Mouse (Mus musculus) left cerebral cortex, postnatal 14 days (tissue): ENCODE measurements at regions not wholly inside any gene's neighbourhood (a gene's known extent, or its start where the extent isn't known, plus 50 kb on each side); places are given as distances from the start of the nearest gene placed in this dataset.
"Not testable (repeated sequence)": the region's sequence is repeated elsewhere in the genome, so short reads cannot be mapped to it uniquely, and the experiment has no call there.

Experiments
- DNase-seq, 2 experiments: peaks; one replicate each; pipeline ENCODE4 v3.0.0; 2021 to 2022; ENCODE audit warnings: low spot score in 2 of 2, mixed read lengths in 1 of 2
- intact Hi-C: fragments of 180-260 bp; cut with DNase I; formaldehyde crosslinking; loops from one replicate; pipeline ENCODE4 v1.15.1; 2025

DNA sequence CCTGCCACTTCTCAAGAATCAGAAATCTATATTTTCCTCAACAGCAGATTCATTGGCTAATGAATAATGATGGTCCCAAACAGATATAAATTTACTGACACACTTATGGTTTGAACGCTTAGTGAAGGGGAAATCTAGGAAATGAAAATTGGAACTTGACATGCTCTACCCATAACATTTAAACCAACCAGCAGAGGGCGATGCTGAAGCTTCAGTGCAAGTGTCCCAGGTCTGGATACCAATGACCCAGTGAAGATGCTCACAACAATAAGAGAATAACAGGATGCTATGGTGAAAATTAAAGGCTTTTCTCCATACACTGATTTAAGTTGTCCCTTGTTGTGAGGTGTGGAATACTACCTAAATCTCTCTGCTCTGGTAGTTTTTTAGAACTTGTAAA lies 236.0 kb upstream of the Rorb start:
- intact Hi-C loops: no loop called here
- no peak for DNase-seq

DNA sequence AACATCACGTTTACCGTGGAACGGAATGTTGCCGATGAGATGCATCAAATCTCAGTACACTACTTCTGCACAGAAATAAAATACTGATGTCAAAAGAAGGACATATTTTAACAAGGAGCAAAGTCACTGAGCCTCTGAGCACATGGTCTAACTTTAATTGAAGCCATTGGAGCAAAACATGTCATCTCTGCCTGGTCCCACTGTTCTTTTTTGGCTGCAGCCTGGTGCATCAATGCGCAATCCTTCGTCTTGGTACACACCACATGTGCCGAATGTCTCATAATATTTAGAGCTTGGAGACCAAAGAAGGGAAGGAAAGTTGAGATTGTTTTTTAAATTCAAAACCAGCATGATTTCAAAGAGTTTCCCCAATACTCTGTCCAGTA lies 233.4 kb upstream of the Rorb start:
- intact Hi-C loops: no loop called here
- DNase-seq: no peak

DNA sequence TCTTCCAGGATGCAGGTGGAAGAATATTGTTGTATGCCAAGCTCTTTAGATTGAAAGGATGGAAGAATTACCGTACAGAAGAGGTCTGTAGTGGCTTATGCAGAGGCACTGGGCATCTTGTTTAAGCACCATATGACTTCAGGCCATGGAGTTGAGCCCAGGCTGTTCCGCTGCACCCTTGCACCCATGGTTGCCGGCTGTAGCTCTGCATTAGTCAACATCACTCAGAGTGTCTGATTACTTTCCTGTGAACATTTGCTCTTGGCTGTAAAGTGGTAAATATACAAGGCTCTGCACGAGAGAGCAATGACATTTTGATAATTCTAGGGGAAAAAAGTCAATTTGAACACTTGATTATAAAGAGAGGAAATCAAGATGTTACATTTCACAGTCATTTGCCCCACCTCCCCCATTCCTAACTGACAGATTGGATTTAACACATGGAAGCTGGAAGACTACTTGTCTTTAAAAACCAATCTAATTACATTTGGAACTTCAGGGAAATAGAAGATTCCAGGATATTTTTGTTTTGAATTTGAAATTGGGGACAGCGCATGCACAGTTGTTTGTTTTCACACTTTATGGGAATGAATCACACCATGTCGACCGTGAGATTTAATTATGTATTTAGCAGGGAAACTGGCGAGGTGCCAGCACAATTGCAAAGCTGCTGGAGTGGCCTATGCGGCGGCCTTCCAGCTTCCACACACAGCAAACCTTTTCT lies 232.9 kb upstream of the Rorb start:
- intact Hi-C loops: no loop called here
- peak; percentile 42 to 65 for DNase-seq

DNA sequence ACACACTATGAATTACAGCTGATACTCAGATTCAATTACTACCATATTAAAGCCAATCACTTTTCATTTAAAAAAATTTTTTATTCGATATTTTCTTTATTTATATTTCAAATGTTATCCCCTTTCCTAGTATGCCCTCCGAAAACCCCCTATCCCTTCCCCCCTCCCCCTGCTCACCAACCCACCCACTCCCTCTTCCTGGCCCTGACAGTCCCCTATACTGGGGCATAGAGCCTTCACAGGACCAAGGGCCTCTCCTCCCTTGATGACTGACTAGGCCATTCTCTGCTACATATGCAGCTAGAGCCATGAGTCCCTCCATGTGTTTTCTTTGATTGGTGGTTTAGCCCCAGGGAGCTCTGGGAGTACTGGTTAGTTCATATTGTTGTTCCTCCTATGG lies 196.1 kb upstream of the Rorb start:
- intact Hi-C loops, DNase-seq: not testable (repeated sequence)

DNA sequence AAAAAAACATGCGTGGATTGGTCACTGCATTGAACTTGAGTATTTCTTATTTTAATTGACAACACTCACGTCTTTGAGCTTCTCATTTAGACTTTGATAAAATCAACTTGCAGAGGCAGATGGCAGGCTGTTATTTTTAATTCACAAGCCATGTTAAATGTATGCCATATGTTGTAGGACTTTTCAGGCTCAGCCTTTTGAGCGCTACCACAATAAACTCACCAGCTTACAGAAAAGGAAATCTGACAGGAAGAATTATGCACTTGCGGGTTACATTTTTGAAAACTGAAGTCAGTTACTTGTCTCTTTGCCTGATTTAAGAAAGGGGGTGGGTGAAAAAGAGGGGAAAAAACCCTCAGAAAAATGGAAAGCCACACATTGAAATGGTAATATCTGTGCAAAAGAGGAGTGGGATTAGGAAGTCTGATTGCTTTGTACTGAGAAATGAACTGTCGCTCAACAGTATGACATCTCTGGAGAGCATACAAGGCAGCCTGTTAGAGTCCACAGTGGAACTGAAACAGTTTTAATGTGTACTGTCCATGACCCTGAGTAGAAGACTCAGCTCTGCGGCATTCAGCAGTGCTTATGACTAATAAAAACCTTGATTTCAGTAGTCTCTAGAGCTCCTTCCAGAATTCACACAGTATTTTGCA lies 195.6 kb upstream of the Rorb start:
- intact Hi-C loops: no loop called here
- DNase-seq: peak; percentile 28 to 42

DNA sequence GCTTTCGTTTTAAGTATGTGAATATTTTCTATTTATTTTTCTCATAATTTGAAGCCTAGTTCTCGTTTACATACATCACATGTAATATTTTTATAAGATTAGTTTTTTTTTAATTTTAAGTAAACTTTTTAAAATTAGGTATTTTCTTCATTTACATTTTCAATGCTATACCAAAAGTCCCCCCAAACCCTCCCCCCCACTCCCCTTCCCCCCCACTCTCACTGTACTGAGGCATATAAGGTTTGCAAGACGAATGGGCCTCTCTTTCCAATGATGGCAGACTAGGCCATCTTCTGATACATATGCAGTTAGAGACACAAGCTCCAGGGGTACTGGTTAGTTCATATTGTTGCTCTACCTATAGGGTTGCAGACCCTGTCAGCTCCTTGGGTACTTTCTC lies 174.9 kb upstream of the Rorb start:
- DNase-seq, intact Hi-C loops: not testable (repeated sequence)

DNA sequence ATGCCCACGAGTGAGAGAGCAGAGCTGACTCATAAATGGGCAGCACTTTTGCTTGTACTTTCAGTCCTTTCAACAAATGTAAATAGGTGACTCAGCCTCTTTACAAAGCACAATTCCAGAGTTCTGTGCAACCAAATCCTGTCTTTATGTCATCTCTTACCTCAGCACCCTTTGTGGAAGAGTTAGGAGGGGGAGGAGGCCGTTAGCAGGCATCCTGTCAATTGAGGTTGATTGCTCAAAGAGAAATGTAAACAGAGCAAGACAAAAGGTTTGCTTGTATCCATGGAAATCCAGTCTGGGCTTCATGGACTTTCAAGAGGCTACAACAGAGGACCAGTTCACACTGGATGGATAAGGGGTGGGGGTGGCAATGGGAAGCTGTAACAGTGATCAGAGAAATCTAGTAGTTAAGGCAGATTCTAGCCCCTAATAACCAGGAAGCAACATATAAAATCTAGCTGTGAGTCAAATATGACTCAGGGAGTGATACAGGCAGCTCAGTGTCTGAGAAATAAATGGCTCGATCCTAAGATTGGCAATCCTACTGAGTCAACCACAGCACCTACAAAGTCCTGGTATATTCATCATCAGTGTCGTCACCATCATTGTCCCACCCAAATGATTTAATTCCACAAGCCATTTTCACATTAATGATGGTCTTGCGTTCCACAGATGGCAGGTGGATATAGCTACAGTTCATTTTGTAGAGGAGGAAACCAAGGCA lies 136.0 kb upstream of the Rorb start:
- intact Hi-C loops: no loop called here

DNA sequence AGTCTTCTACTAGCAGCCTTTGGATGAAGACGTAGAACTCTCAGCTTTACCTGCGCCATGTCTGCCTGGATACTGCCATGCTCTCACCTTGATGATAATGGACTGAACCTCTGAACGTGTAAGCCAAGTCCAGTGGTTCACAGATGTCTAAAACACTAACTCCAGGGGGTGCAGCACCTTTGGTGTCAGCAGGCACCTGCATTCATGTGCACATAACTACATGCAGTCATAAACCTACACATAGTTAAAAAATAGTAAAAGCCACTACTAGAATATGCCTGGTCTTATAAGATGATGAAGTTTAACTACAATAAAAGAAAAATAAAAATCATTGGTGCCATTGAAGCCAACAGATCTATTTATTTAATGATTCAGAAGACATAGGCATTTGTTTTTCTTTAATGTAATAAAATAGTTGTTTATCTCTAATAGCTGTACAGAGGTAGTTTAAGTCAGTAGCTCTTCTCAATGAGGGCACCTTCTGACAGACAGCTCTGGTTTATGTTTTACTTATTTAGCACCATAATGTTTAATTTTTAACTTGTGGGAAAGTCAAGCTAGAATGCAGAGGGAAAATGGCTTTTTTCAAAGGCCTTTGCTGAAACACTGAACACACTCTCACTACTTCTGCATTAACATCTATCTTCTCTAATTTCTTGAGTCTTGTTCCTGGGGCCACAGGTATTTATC lies 118.5 kb upstream of the Rorb start:
- intact Hi-C loops: no loop called here

More for the DNA sequence above, 136.0 kb upstream of the Rorb start:
- DNase-seq: no peak

DNA sequence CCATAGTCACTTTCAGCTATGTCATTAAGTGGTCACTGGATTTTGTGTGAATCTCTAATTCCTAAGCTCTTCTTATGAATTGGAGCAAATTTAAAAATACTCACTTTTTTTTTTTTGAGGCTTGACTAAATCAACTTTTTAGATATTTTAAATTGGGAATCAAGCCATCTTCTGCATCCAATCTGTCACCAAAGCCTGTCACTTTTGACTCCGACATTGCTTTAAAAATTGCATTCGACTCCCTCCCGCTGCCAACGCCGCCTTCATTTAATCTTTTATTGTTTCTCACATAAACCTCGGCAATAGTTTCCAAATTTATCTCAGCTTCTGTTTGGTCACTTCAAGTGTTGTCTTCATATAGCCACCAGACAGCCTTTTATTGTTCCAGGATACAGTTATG lies 109.8 kb upstream of the Rorb start:
- intact Hi-C loops: no loop called here
- DNase-seq: no peak

More for the DNA sequence above, 118.5 kb upstream of the Rorb start:
- DNase-seq: no peak

DNA sequence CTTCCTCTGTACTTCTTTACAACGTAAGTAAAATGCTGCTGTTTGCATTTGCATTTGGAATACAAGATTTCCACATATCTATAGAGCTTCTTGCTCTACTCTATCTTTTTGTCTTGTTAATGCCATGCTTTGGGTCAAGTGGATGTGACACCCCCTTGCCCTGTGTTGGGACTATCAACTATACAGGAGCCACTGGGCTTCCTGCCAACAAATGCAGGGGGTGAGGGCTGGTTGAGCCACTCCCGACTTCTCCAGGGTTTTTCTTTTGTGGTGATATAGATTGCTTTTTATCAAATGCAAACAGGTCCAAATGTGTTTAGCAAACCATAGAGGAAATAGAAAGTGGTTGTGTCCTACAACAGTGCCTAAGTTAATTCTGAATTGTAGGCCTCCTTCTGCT lies 108.4 kb upstream of the Rorb start:
- intact Hi-C loops: no loop called here
- DNase-seq: no peak

DNA sequence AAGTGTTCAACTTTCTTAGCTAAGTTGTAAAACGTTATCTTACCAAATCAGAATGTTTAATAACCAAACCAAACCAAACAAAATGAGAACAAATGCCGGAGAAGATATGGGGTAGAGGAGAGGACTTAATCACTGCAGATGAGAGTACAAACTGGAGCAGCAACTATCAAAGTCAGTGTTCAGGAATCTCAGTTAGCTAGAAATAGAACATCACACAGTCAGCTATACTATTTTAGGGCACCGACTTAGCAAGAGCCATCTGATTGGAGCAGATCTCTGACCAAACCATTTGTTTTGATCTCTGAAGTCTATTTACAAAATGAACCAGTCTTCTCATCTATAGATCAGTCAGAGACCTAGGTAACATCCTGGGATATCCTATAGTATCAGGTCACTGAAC lies 107.7 kb upstream of the Rorb start:
- no peak for DNase-seq
- intact Hi-C loops: no loop called here

DNA sequence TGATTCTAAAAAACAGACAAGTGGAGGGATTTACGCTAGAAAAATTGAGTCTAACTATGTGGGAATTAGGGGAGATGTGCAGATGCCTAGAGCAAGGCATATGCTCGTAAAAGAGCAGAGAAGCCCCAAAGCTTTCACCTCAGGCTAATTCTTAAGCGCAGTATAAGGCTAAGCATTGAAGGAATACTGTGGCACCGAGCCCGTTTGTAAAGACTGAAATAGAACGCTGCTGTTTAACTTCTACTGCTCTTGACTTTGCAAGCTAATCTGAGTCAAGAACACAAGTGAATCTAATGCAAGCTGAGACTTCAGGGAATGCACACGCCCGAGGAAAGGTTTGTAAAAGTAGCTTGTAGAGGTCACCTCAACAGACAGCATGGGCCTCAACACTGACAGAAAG lies 88.5 kb upstream of the Rorb start:
- peak in 1 of 2 experiments; percentile 19 for DNase-seq
- intact Hi-C loops: no loop called here

DNA sequence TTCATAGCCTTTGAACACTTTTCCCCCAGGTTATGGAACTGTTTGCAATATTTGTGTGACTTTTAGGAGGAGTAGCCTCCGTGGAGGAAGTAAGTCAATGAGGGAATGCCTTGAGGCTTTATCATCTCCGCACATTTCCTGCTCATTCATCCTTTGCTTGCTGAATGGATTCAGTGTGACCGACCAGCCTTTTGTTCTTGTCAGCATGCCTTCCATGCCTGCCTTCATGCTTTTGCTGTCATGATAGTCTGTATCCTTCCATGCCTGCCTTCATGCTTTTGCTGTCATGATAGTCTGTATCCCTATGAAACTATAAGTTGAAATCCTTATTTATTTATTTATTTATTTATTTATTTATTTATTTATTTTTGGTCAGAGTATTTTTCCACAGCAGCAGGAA lies 87.8 kb upstream of the Rorb start:
- intact Hi-C loops: no loop called here

DNA sequence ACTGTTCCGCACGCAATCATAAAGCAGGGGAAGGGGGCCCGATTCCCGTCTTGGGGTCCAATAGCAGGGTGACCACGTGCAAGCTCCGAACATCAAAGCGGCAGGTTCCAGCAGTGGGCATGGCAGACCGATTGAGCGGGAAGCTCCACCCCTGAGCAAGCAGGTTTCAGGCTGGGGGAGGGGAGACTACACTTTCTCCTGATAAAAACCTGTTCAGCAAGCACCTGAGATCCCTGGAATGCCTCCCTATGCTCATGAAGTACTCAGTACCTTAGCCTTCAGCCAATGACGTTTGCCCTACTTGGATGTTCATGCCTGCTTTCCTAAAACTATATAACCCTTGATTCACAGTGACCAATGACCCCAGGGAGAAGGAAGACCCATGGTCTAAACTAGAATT lies 83.7 kb upstream of the Rorb start:
- intact Hi-C loops: no loop called here
- DNase-seq: no peak

More for the DNA sequence above, 87.8 kb upstream of the Rorb start:
- DNase-seq: no peak

DNA sequence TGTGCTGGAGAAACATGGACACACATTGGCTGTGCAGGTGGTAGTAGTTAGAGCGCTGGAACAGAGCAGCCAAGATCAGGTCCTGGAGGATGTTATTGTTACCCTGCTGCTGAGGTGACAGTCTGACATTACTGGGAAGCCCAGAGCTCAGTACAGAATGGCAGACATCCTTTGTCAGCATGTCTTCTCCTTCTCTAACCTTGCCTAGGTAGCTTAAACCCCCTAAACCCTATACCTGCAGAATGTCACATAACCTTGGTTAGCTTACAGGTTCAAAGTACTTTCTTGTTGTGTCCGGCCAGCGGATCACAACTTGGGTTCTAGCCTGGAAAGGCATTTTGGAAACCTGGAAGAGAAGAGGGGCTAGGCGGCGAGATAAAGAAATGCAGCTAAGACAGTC lies 83.3 kb upstream of the Rorb start:
- intact Hi-C loops: no loop called here
- no peak for DNase-seq

DNA sequence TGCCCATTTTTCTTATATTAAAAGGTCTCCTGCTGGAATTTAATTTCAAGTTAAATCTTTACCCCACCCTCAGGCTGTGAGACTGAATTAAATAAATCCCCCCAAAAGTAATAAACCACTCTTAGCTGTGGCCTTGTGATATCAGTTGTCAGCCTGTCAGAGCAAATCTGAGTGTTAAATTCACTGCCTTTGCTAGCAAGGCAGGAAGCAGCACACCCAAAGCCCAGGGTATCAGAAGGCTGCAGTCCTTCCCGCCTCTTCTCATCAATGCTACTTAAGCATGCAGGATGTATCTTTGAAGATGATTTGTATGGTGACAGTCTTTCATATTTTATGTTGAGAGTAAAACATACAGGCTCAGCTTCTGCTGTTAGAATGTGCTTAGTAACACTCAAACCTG lies 61.8 kb upstream of the Rorb start:
- intact Hi-C loops: no loop called here

DNA sequence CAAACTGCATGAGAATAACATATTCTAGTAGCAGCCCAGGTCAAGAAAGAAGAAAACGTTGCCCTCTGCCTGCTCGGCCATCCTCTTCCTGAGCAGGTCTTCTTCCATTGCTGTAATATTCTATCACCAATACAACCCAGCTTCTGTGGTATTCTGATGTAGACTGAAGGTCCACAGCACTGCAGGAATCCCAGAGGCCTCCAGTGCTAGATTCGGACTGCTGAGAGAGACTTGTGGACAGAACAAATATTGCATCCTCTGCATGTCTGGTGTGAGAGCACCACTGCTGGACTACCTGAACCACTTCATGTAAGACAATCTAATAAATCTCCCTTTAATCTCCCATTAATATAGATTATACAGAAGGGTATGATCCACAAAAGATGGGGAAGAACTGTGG lies 59.8 kb upstream of the Rorb start:
- intact Hi-C loops: no loop called here

More for the DNA sequence above, 61.8 kb upstream of the Rorb start:
- DNase-seq: no peak

More for the DNA sequence above, 59.8 kb upstream of the Rorb start:
- DNase-seq: no peak
